Mouse (Mus musculus): ENCODE measurements at regions not wholly inside any gene's neighbourhood (a gene's known extent, or its start where the extent isn't known, plus 50 kb on each side); places are given as distances from the start of the nearest gene placed in this dataset.

- DNase-seq: no peak
Observed at GRCm38 (mm10) chr10:46350196-46350595, 772.6 kb downstream of the Hace1 start.

GRCm38 (mm10) chr10:46356775-46357174 lies 779.1 kb downstream of the Hace1 start:
- no peak for DNase-seq

- DNase-seq: no peak
Observed at GRCm38 (mm10) chr10:46373715-46374475, 796.3 kb downstream of the Hace1 start.

GRCm38 (mm10) chr10:46374646-46375045 lies 797.0 kb downstream of the Hace1 start:
- DNase-seq: no peak

- no peak for DNase-seq
Observed at GRCm38 (mm10) chr10:46397089-46397488, 819.5 kb downstream of the Hace1 start.

- no peak for DNase-seq
Observed at GRCm38 (mm10) chr10:46403883-46404282, 826.3 kb downstream of the Hace1 start.

Measured in cerebellum, adult 8-10 months (tissue).